Mouse (Mus musculus) spleen, adult 2 months (tissue): ENCODE results near the gene Cerk.

Source experiments
- CTCF ChIP-seq: fragments of 200-500 bp; IDR thresholded peaks from 2 replicates; pipeline ENCODE4 v1.5.1; 2011; ENCODE audit warnings: mild to moderate bottlenecking, inconsistent platforms; ENCODE audit not compliant: insufficient read depth, insufficient read length, insufficient replicate concordance; ENCODE audit errors: extremely low read depth
- POLR2A ChIP-seq: fragments of 200-500 bp; IDR thresholded peaks from 2 replicates; pipeline ENCODE4 v1.6.1; 2011; ENCODE audit warnings: low read depth, low read length, inconsistent platforms

- TF ChIP-seq POLR2A (no peak), CTCF (no peak)
Measured at GRCm38 (mm10) chr15:86231831-86232512, 46.0 kb upstream of the Cerk start.
